Mouse (Mus musculus) hindbrain, embryonic 16.5 days (tissue): ENCODE measurements at regions not wholly inside any gene's neighbourhood (a gene's known extent, or its start where the extent isn't known, plus 50 kb on each side); places are given as distances from the start of the nearest gene placed in this dataset.

ENCODE experiments used
- ATAC-seq: fragments of 200-750 bp; cut with Nextera tagmentation; 2 replicates; pipeline ENCODE4 v1.8.0; 2017; ENCODE audit warnings: moderate TSS enrichment, moderate library complexity
- H3K27ac ChIP-seq: fragments of 300-500 bp; sonication (generic); 2 replicates; pipeline ENCODE4 v1.5.1; 2014; ENCODE audit warnings: low read depth, mild to moderate bottlenecking, control low read depth, low read length, moderate library complexity
- H3K27me3 ChIP-seq: fragments of 300-500 bp; sonication (generic); replicated peaks from 2 replicates; pipeline ENCODE4 v1.6.1; 2014; ENCODE audit warnings: low read length; ENCODE audit not compliant: control insufficient read depth, insufficient read depth
- H3K36me3 ChIP-seq: fragments of 300-500 bp; sonication (generic); 2 replicates; pipeline ENCODE4 v1.6.1; 2014; ENCODE audit warnings: mild to moderate bottlenecking, low read length, moderate library complexity, mixed read lengths; ENCODE audit not compliant: control insufficient read depth, insufficient read depth
- H3K4me1 ChIP-seq: fragments of 300-500 bp; sonication (generic); 2 replicates; pipeline ENCODE4 v1.6.1; 2014; ENCODE audit warnings: low read depth, low read length; ENCODE audit not compliant: control insufficient read depth, insufficient read depth
- H3K4me2 ChIP-seq: fragments of 300-500 bp; sonication (generic); 2 replicates; pipeline ENCODE4 v1.6.1; 2014; ENCODE audit warnings: mild to moderate bottlenecking, low read length, control low read depth, moderate library complexity
- H3K4me3 ChIP-seq: fragments of 300-500 bp; sonication (generic); 2 replicates; pipeline ENCODE4 v1.5.1; 2014; ENCODE audit warnings: mild to moderate bottlenecking, low read length, control low read depth, moderate library complexity
- H3K9ac ChIP-seq: fragments of 300-500 bp; sonication (generic); 2 replicates; pipeline ENCODE4 v1.6.1; 2014; ENCODE audit warnings: low read depth, mild to moderate bottlenecking, control low read depth, low read length, moderate library complexity
- H3K9me3 ChIP-seq: fragments of 300-500 bp; sonication (generic); 2 replicates; pipeline ENCODE4 v1.6.1; 2014; ENCODE audit warnings: mild to moderate bottlenecking, low read length, moderate library complexity; ENCODE audit not compliant: control insufficient read depth
- WGBS: fragments of 180-500 bp; shearing (Covaris S2); extraction: QIAGEN DNeasy Blood & Tissue Kit; methylation state at CpG from one replicate; pipeline ENCODE4 v1.1.7; 2014; 5-methylcytosine and 5-hydroxymethylcytosine counted together

GRCm38 (mm10) chr10:30281666-30282065 lies 81.3 kb upstream of the Cenpw start:
- Histone ChIP-seq H3K27ac (no peak overlapping the region), H3K9me3 (no peaks in the 10 kb centered on the region), H3K27me3 (no peaks in the 10 kb centered on the region), H3K4me2 (no peak overlapping the region), H3K36me3 (no peaks in the 10 kb centered on the region), H3K9ac (no peak overlapping the region), H3K4me3 (no peak overlapping the region), H3K4me1 (no peaks in the 10 kb centered on the region)
- ATAC-seq, result no peak
- 85% methylated on average over 2 of the region's 2 CpGs for whole genome bisulfite sequencing

- Histone ChIP-seq H3K9me3 (no peaks in the 10 kb centered on the region), H3K4me3 (no peak overlapping the region), H3K36me3 (no peaks in the 10 kb centered on the region), H3K4me1 (no peaks in the 10 kb centered on the region), H3K4me2 (no peak overlapping the region), H3K27me3 (no peaks in the 10 kb centered on the region), H3K9ac (no peak overlapping the region), H3K27ac (no peak overlapping the region)
- WGBS, result 85% methylated on average over 1 of the region's 1 CpGs
- ATAC-seq, result no peak
Measured at GRCm38 (mm10) chr10:30280451-30280850, 80.1 kb upstream of the Cenpw start.

- Histone ChIP-seq H3K9ac (no peak overlapping the region), H3K4me1 (no peaks in the 10 kb centered on the region), H3K27ac (no peak overlapping the region), H3K4me2 (no peak overlapping the region), H3K27me3 (no peaks in the 10 kb centered on the region), H3K9me3 (no peaks in the 10 kb centered on the region), H3K36me3 (no peaks in the 10 kb centered on the region), H3K4me3 (no peak overlapping the region)
- ATAC-seq, result no peak
- WGBS, result 66% methylated on average over 3 of the region's 3 CpGs
Measured at GRCm38 (mm10) chr10:30279978-30280377, 79.6 kb upstream of the Cenpw start.

GRCm38 (mm10) chr10:30278987-30279386 lies 78.6 kb upstream of the Cenpw start:
- no peaks in the 10 kb centered on the region for H3K9me3 ChIP-seq
- no peak overlapping the region for H3K4me2 ChIP-seq
- H3K4me1 ChIP-seq, result no peaks in the 10 kb centered on the region
- H3K36me3 ChIP-seq, result no peaks in the 10 kb centered on the region
- H3K4me3 ChIP-seq, result no peak overlapping the region
- H3K27me3 ChIP-seq, result no peaks in the 10 kb centered on the region
- H3K9ac ChIP-seq, result no peak overlapping the region
- no peak overlapping the region for H3K27ac ChIP-seq
- ATAC-seq, result no peak

GRCm38 (mm10) chr10:30265129-30265528 lies 64.8 kb upstream of the Cenpw start:
- H3K4me3 ChIP-seq, result no peak overlapping the region
- no peak for ATAC-seq
- H3K9me3 ChIP-seq, result no peaks in the 10 kb centered on the region
- H3K27ac ChIP-seq, result no peak overlapping the region
- no peaks in the 10 kb centered on the region for H3K4me1 ChIP-seq
- H3K27me3 ChIP-seq, result no peaks in the 10 kb centered on the region
- no peak overlapping the region for H3K4me2 ChIP-seq
- WGBS, result 86% methylated on average over 4 of the region's 4 CpGs
- no peaks in the 10 kb centered on the region for H3K36me3 ChIP-seq
- H3K9ac ChIP-seq, result no peak overlapping the region

- ATAC-seq, result no peak
- Histone ChIP-seq H3K27ac (no peak overlapping the region), H3K4me1 (no peaks in the 10 kb centered on the region), H3K9ac (no peak overlapping the region), H3K9me3 (no peaks in the 10 kb centered on the region), H3K36me3 (no peaks in the 10 kb centered on the region), H3K4me3 (no peak overlapping the region), H3K4me2 (no peak overlapping the region), H3K27me3 (no peaks in the 10 kb centered on the region)
- 65% methylated on average over 3 of the region's 3 CpGs for WGBS
Measured at GRCm38 (mm10) chr10:30259716-30260115, 59.4 kb upstream of the Cenpw start.

GRCm38 (mm10) chr10:30257889-30258288 lies 57.5 kb upstream of the Cenpw start:
- no peak overlapping the region for H3K4me2 ChIP-seq
- no peaks in the 10 kb centered on the region for H3K27me3 ChIP-seq
- H3K27ac ChIP-seq, result no peak overlapping the region
- no peaks in the 10 kb centered on the region for H3K9me3 ChIP-seq
- no peaks in the 10 kb centered on the region for H3K4me1 ChIP-seq
- 71% methylated on average over 4 of the region's 4 CpGs for WGBS
- no peak overlapping the region for H3K4me3 ChIP-seq
- H3K36me3 ChIP-seq, result no peaks in the 10 kb centered on the region
- no peak overlapping the region for H3K9ac ChIP-seq
- no peak for ATAC-seq
